Mouse (Mus musculus) CH12.LX (cell line): ENCODE measurements around the gene AB124611. TPM values are rescaled to one million over a fixed set of nuclear protein-coding genes. Genes with fewer than 3 reads are reported as not detected.

ENCODE experiments used
- DNase-seq: peaks from one replicate; pipeline ENCODE4 v3.0.0-alpha.2; 2013; ENCODE audit errors: extremely low read depth
- H3K27ac ChIP-seq: 2 replicates; pipeline ENCODE4 v1.5.1; 2012; ENCODE audit warnings: low read depth, mild to moderate bottlenecking, control low read depth, moderate library complexity; ENCODE audit not compliant: insufficient read depth
- H3K27me3 ChIP-seq: replicated peaks from 2 replicates; pipeline ENCODE3; 2012; ENCODE audit warnings: inconsistent platforms
- H3K36me3 ChIP-seq, 2 experiments: replicated peaks in 1 of 2; 2 replicates each; pipeline versions ENCODE3 to v1.6.1; 2012; ENCODE audit warnings: inconsistent platforms in 1 of 2, low read length in 1 of 2, mild to moderate bottlenecking in 1 of 2, mixed read lengths in 1 of 2, moderate library complexity in 1 of 2; ENCODE audit not compliant: control insufficient read depth in 1 of 2, insufficient read depth in 1 of 2
- H3K4me1 ChIP-seq, 2 experiments: 2 replicates each; pipeline ENCODE4 v1.6.1; 2012; ENCODE audit warnings: inconsistent platforms in 1 of 2, moderate library complexity in 1 of 2; ENCODE audit not compliant: insufficient read depth in 2 of 2, control insufficient read depth in 1 of 2
- H3K4me2 ChIP-seq: 2 replicates; pipeline ENCODE4 v1.6.1; 2012; ENCODE audit warnings: low read depth, mild to moderate bottlenecking, control low read depth; ENCODE audit not compliant: poor library complexity, insufficient read depth, severe bottlenecking
- H3K4me3 ChIP-seq, 3 experiments: fragments of 150-350 bp in 1 of 3; sonication (generic) in 1 of 3; replicated peaks in 1 of 3; 2 replicates each; pipeline versions ENCODE3 to v1.5.1; 2011 to 2012; ENCODE audit warnings: low read depth in 2 of 3, low read length in 2 of 3, mild to moderate bottlenecking in 2 of 3, moderate library complexity in 2 of 3, control low read depth in 1 of 3, improper control_type of control experiment in 1 of 3, inconsistent platforms in 1 of 3, mixed read lengths in 1 of 3; ENCODE audit not compliant: poor library complexity in 1 of 3
- H3K79me2 ChIP-seq: replicated peaks from 2 replicates; pipeline ENCODE4 v1.6.1; 2012; ENCODE audit warnings: mild to moderate bottlenecking, moderate library complexity; ENCODE audit not compliant: control insufficient read depth, poor library complexity, insufficient read depth, severe bottlenecking; ENCODE audit errors: extremely low read depth
- H3K9ac ChIP-seq: 2 replicates; pipeline ENCODE4 v1.6.1; 2012; ENCODE audit warnings: low read depth, mild to moderate bottlenecking, control low read depth, moderate library complexity; ENCODE audit not compliant: insufficient read depth
- H3K9me3 ChIP-seq: replicated peaks from 2 replicates; pipeline ENCODE3; 2012; ENCODE audit warnings: low read length, inconsistent platforms, mixed read lengths
- CHD1 ChIP-seq: IDR thresholded peaks from 2 replicates; pipeline ENCODE4 v1.6.1; 2012; ENCODE audit warnings: low read depth, low read length, improper control_type of control experiment, inconsistent platforms
- CHD2 ChIP-seq: IDR thresholded peaks from 2 replicates; pipeline ENCODE4 v1.6.1; 2011; ENCODE audit warnings: low read length, improper control_type of control experiment
- CTCF ChIP-seq, 2 experiments: IDR thresholded peaks in 1 of 2; conservative IDR thresholded peaks in 1 of 2; 2 replicates each; pipeline ENCODE4 v1.5.1; 2011 to 2012; ENCODE audit warnings: low read depth in 2 of 2, low read length in 2 of 2, improper control_type of control experiment in 1 of 2, inconsistent platforms in 1 of 2, mild to moderate bottlenecking in 1 of 2, moderate library complexity in 1 of 2
- ELF1 ChIP-seq: IDR thresholded peaks from 2 replicates; pipeline ENCODE4 v1.6.1; 2014; ENCODE audit warnings: low read depth, mild to moderate bottlenecking, inconsistent platforms, low read length, improper control_type of control experiment
- HCFC1 ChIP-seq: IDR thresholded peaks from 2 replicates; pipeline ENCODE4 v1.6.1; 2012; ENCODE audit warnings: low read depth, mild to moderate bottlenecking, inconsistent platforms, low read length, improper control_type of control experiment
- IRF4 ChIP-seq: IDR thresholded peaks from 2 replicates; pipeline ENCODE4 v1.6.1; 2014; ENCODE audit warnings: low read depth, mild to moderate bottlenecking, inconsistent platforms, low read length, improper control_type of control experiment
- JUN ChIP-seq: IDR thresholded peaks from 2 replicates; pipeline ENCODE4 v1.6.1; 2011; ENCODE audit warnings: low read depth, mild to moderate bottlenecking, low read length, improper control_type of control experiment, moderate library complexity; ENCODE audit not compliant: insufficient read depth
- JUND ChIP-seq: conservative IDR thresholded peaks from 2 replicates; pipeline ENCODE4 v1.6.1; 2011; ENCODE audit warnings: low read depth, low read length, improper control_type of control experiment
- KAT2A ChIP-seq: IDR thresholded peaks from 2 replicates; pipeline ENCODE4 v1.6.1; 2012; ENCODE audit warnings: low read length, improper control_type of control experiment, inconsistent platforms; ENCODE audit not compliant: insufficient replicate concordance
- MAFK ChIP-seq: IDR thresholded peaks from 2 replicates; pipeline ENCODE4 v1.6.1; 2011; ENCODE audit warnings: low read length, improper control_type of control experiment; ENCODE audit not compliant: insufficient replicate concordance
- MAX ChIP-seq: IDR thresholded peaks from 2 replicates; pipeline ENCODE4 v1.6.1; 2011; ENCODE audit warnings: low read length, improper control_type of control experiment
- MXI1 ChIP-seq: IDR thresholded peaks from 2 replicates; pipeline ENCODE4 v1.6.1; 2011; ENCODE audit warnings: mild to moderate bottlenecking, low read depth, low read length, improper control_type of control experiment
- NELFE ChIP-seq: IDR thresholded peaks from 2 replicates; pipeline ENCODE4 v1.6.1; 2011; ENCODE audit warnings: low read depth, low read length, improper control_type of control experiment
- PAX5 ChIP-seq: IDR thresholded peaks from 2 replicates; pipeline ENCODE4 v1.6.1; 2012; ENCODE audit warnings: low read length, inconsistent platforms, mixed read lengths
- POLR2A ChIP-seq: IDR thresholded peaks from 2 replicates; pipeline ENCODE4 v1.6.1; 2011; ENCODE audit warnings: low read depth, mild to moderate bottlenecking, improper control_type of control experiment, low read length
- POLR2AphosphoS2 ChIP-seq: IDR thresholded peaks from 2 replicates; pipeline ENCODE4 v1.6.1; 2011; ENCODE audit warnings: low read depth, low read length, improper control_type of control experiment
- RAD21 ChIP-seq: IDR thresholded peaks from 2 replicates; pipeline ENCODE4 v1.6.1; 2011; ENCODE audit warnings: low read depth, mild to moderate bottlenecking, low read length, improper control_type of control experiment, moderate library complexity
- UBTF ChIP-seq: IDR thresholded peaks from 2 replicates; pipeline ENCODE4 v1.6.1; 2012; ENCODE audit warnings: low read depth, mild to moderate bottlenecking, inconsistent platforms, low read length, improper control_type of control experiment, moderate library complexity
- USF2 ChIP-seq: conservative IDR thresholded peaks from 2 replicates; pipeline ENCODE4 v1.6.1; 2011; ENCODE audit warnings: low read depth, low read length, improper control_type of control experiment
- ZKSCAN1 ChIP-seq: IDR thresholded peaks from 2 replicates; pipeline ENCODE4 v1.6.1; 2012; ENCODE audit warnings: low read depth, inconsistent platforms, low read length, improper control_type of control experiment, borderline replicate concordance
- ZNF384 ChIP-seq: IDR thresholded peaks from 2 replicates; pipeline ENCODE4 v1.6.1; 2012; ENCODE audit warnings: low read depth, low read length, improper control_type of control experiment, inconsistent platforms
- dilution Hi-C: fragments of 300-500 bp; cut with MboI; formaldehyde crosslinking; loops from 2 replicates; pipeline ENCODE4 v1.14.3; 2020; ENCODE audit warnings: low sequenced_read_pairs; ENCODE audit not compliant: extremely low pct_unique_long_range_greater_than_20kb, extremely low pct_ligation_motif_present
- in situ Hi-C: fragments of 300-500 bp; cut with MboI; formaldehyde crosslinking; loops from 3 replicates; pipeline ENCODE4 v1.14.3; 2019; ENCODE audit warnings: low sequenced_read_pairs, low pct_ligation_motif_present, low pct_unique_long_range_greater_than_20kb, mixed read lengths
- polyA plus RNA-seq: library from polyadenylated mRNA; unstranded; fragments of >175 nt; gene quantifications from 2 replicates; pipeline ENCODE4 v1.2.1, GENCODE M21; 2012; ENCODE audit warnings: low read depth; ENCODE audit not compliant: insufficient read length
- total RNA-seq, 2 experiments: library from RNA; depleted of rRNA; stranded (reverse); fragments of 300-350 nt in 1 of 2; fragments of >200 nt in 1 of 2; gene quantifications; 2 replicates each; pipeline ENCODE4 v1.2.3; 2012 to 2014

The AB124611 gene
- total RNA-seq (2012; rRNA removed) (0.46 and 0.89 TPM in 2 replicates), total RNA-seq (2014; rRNA removed) (1.5 TPM in 2 replicates), polyA plus RNA-seq (2.1 and 2.3 TPM in 2 replicates)

- Histone ChIP-seq H3K79me2 (no peaks in the 10 kb centered on the region), H3K9me3 (peaks cover 2% of the 10 kb centered on the region), H3K36me3 (no peaks in the 10 kb centered on the region), H3K4me3 (peak within 1 kb of the TSS in 1 of 3 experiments; percentile 11), H3K27ac (no peak within 1 kb of the TSS), H3K4me1 (peaks cover 12 to 32% of the 10 kb centered on the region in 2 experiments), H3K27me3 (no peaks in the 10 kb centered on the region), H3K9ac (no peak within 1 kb of the TSS), H3K4me2 (no peak within 1 kb of the TSS)
- no peak for TF ChIP-seq MAFK
- 0 out of 2 replicates have a peak, but pooled peaks have one; percentile 10 for TF ChIP-seq IRF4
- TF ChIP-seq KAT2A = no peak
- in situ Hi-C loops (no loop called here), dilution Hi-C loops (no loop called here)
- no peak for DNase-seq
These were observed at the start of gene AB124611 for GRCm38 (mm10) chr9:21525937-21526633. TSS of gene AB124611 (plus strand) at chr9:21526176.

- Histone ChIP-seq H3K27ac (no peak overlapping the region), H3K4me2 (no peak overlapping the region), H3K4me3 (no peak overlapping the region), H3K9me3 (peaks cover 10% of the 10 kb centered on the region), H3K27me3 (no peaks in the 10 kb centered on the region), H3K79me2 (no peaks in the 10 kb centered on the region), H3K9ac (no peak overlapping the region), H3K36me3 (peaks cover 89 to 95% of the 10 kb centered on the region in 2 experiments), H3K4me1 (no peaks in the 10 kb centered on the region)
- no peak for DNase-seq
- dilution Hi-C loops (no loop called here), in situ Hi-C loops (no loop called here)
- TF ChIP-seq RAD21 = peak; percentile 21
- no peak for TF ChIP-seq JUND
- peak; percentile 13 to 39; a peak in 3 of 4 replicates for TF ChIP-seq CTCF (conservative IDR thresholded peaks at IDR 0.05 in 1 of 2, IDR thresholded peaks at IDR 0.05 in 1 of 2; ENCODE audit: low read depth in 2 of 2, low read length in 2 of 2)
These were observed 48.3 kb upstream of the AB124611 start for GRCm38 (mm10) chr9:21477707-21478106.

DNA sequence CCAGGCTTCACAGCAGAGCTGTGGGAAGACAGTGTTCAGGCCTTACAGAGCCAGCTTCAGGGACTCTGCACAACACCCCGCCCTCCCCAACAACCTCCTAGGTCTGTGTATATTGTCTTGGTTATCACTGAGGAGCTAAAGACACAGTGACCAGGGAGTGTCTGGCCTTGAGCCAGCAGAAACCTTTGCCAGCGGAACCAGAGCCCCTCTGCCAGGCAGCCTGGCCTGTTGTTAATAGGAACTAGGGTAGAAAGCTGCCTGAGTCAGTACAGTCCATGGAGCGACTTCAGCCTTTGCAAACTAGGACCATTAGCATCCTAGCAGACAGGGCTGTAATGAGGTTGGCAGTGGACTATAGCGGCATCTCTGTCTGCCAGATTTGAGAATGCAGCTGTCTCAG lies 41.9 kb upstream of the AB124611 start:
- Histone ChIP-seq H3K4me2 (no peak overlapping the region), H3K36me3 (peaks cover 69 to 91% of the 10 kb centered on the region in 2 experiments), H3K4me1 (no peaks in the 10 kb centered on the region), H3K79me2 (no peaks in the 10 kb centered on the region), H3K9ac (no peak overlapping the region), H3K27ac (no peak overlapping the region), H3K9me3 (no peaks in the 10 kb centered on the region), H3K27me3 (no peaks in the 10 kb centered on the region), H3K4me3 (no peak overlapping the region)
- dilution Hi-C loops (no loop called here), in situ Hi-C loops (no loop called here)
- TF ChIP-seq POLR2AphosphoS2 (no peak), MAFK (no peak), CHD2 (no peak), JUN (no peak), ZKSCAN1 (no peak), ZNF384 (no peak), UBTF (no peak), MAX (no peak), POLR2A (no peak), KAT2A (no peak), USF2 (no peak), JUND (no peak), NELFE (no peak), PAX5 (no peak), MXI1 (no peak), HCFC1 (no peak), ELF1 (no peak), CTCF (conservative IDR thresholded peaks at IDR 0.05 in 1 of 2, IDR thresholded peaks at IDR 0.05 in 1 of 2; ENCODE audit: low read depth in 2 of 2, low read length in 2 of 2) (no peak), IRF4 (no peak), CHD1 (no peak)
- DNase-seq = no peak
